Mouse (Mus musculus): Measurements from ENCODE around the gene 2010106E10Rik.

The 2010106E10Rik gene

GRCm38 (mm10) chrX:112494974-112495373 is at the start of gene 2010106E10Rik:
TSS of gene 2010106E10Rik (plus strand) at chrX:112495274.
- no peak for DNase-seq

- no peak for DNase-seq
Observed at GRCm38 (mm10) chrX:112505651-112506050, 10.6 kb downstream of the 2010106E10Rik start.

GRCm38 (mm10) chrX:112524755-112525154 is 29.7 kb downstream of the 2010106E10Rik start:
- DNase-seq = peak; percentile 49

GRCm38 (mm10) chrX:112543115-112543514 is 48.0 kb downstream of the 2010106E10Rik start:
- no peak for DNase-seq

GRCm38 (mm10) chrX:112567716-112568115 is 72.6 kb downstream of the 2010106E10Rik start:
- no peak for DNase-seq

GRCm38 (mm10) chrX:112600511-112601305 is 105.6 kb downstream of the 2010106E10Rik start, which contains the start of gene Zfp711:
TSS of gene Zfp711 (plus strand) at chrX:112600526.
- peak; percentile 58 for DNase-seq

GRCm38 (mm10) chrX:112601306-112602120 is 106.4 kb downstream of the 2010106E10Rik start:
- peak; percentile 42 for DNase-seq

All from cerebellum, adult 9-10 months (tissue).